Mouse (Mus musculus) spleen, adult 2 months (tissue): ENCODE measurements around the gene Dpp8. TPM values are rescaled to one million over a fixed set of nuclear protein-coding genes. Genes with fewer than 3 reads are reported as not detected.
A peak's percentile ranks its signal among the peaks of the same experiment; 100 is the strongest.
"Not testable (repeated sequence)": the region's sequence is repeated elsewhere in the genome, so short reads cannot be mapped to it uniquely, and the experiment has no call there.

Source experiments
- DNase-seq, 2 experiments: peaks; one replicate each; pipeline versions ENCODE4 v3.0.0 to v3.0.0-alpha.2; 2012 to 2021; ENCODE audit warnings: low spot score in 2 of 2, low read depth in 1 of 2
- H3K27ac ChIP-seq: fragments of 200-500 bp; 2 replicates; pipeline ENCODE4 v1.5.1; 2012; ENCODE audit warnings: low read length, inconsistent platforms; ENCODE audit not compliant: insufficient read depth
- H3K27me3 ChIP-seq: fragments of 200-500 bp; 2 replicates; pipeline ENCODE4 v1.6.1; 2012; ENCODE audit warnings: mild to moderate bottlenecking, moderate library complexity, low read length, inconsistent platforms; ENCODE audit not compliant: control insufficient read depth, insufficient read depth
- H3K36me3 ChIP-seq: fragments of 200-500 bp; 2 replicates; pipeline ENCODE4 v1.6.1; 2012; ENCODE audit warnings: mild to moderate bottlenecking, low read length, inconsistent platforms; ENCODE audit not compliant: control insufficient read depth, insufficient read depth
- H3K4me1 ChIP-seq: fragments of 200-500 bp; 2 replicates; pipeline ENCODE4 v1.6.1; 2011; ENCODE audit warnings: inconsistent platforms; ENCODE audit not compliant: control insufficient read depth, insufficient read depth, insufficient read length
- H3K4me3 ChIP-seq: fragments of 200-500 bp; 2 replicates; pipeline ENCODE4 v1.5.1; 2011; ENCODE audit warnings: mild to moderate bottlenecking, inconsistent platforms; ENCODE audit not compliant: insufficient read depth, insufficient read length; ENCODE audit errors: extremely low read depth
- CTCF ChIP-seq: fragments of 200-500 bp; IDR thresholded peaks from 2 replicates; pipeline ENCODE4 v1.5.1; 2011; ENCODE audit warnings: mild to moderate bottlenecking, inconsistent platforms; ENCODE audit not compliant: insufficient read depth, insufficient read length, insufficient replicate concordance; ENCODE audit errors: extremely low read depth
- POLR2A ChIP-seq: fragments of 200-500 bp; IDR thresholded peaks from 2 replicates; pipeline ENCODE4 v1.6.1; 2011; ENCODE audit warnings: low read depth, low read length, inconsistent platforms
- WGBS: fragments of 180-500 bp; shearing (Covaris S2); methylation state at CpG from one replicate; pipeline ENCODE4 v1.1.7; 2018; 5-methylcytosine and 5-hydroxymethylcytosine counted together
- polyA plus RNA-seq: library from polyadenylated mRNA; depleted of rRNA; stranded (reverse); fragments of >200 nt; gene quantifications from 2 replicates; pipeline ENCODE4 v1.2.3, GENCODE M21; 2012

The Dpp8 gene
- polyA plus RNA-seq, 1 experiment = 32.6 TPM

- 83% methylated on average over 3 of the region's 3 CpGs for WGBS
- peaks cover 4% of the 10 kb centered on the region; the same call in 1 of the 2 replicates for H3K4me1 ChIP-seq
- no peak for TF ChIP-seq CTCF
- no peak for TF ChIP-seq POLR2A
- H3K36me3 ChIP-seq = peaks cover 24% of the 10 kb centered on the region
- no peak for DNase-seq
- no peak overlapping the region for H3K4me3 ChIP-seq
- H3K27me3 ChIP-seq = no peaks in the 10 kb centered on the region
- no peak overlapping the region for H3K27ac ChIP-seq
These were observed 38.4 kb downstream of the Dpp8 start for GRCm38 (mm10) chr9:65070587-65070986.

GRCm38 (mm10) chr9:65073555-65073954, 41.3 kb downstream of the Dpp8 start:
- TF ChIP-seq POLR2A (no peak), CTCF (no peak)
- Histone ChIP-seq H3K4me1 (peaks cover 10% of the 10 kb centered on the region; the same call in 1 of the 2 replicates), H3K27me3 (no peaks in the 10 kb centered on the region), H3K27ac (peak overlapping the region; percentile 55), H3K4me3 (no peak overlapping the region), H3K36me3 (peaks cover 13% of the 10 kb centered on the region)
- 52% methylated on average over 9 of the region's 9 CpGs for WGBS
- no peak for DNase-seq

GRCm38 (mm10) chr9:65074251-65074650, 42.0 kb downstream of the Dpp8 start:
- no peak overlapping the region for H3K4me3 ChIP-seq
- H3K4me1 ChIP-seq = peaks cover 10% of the 10 kb centered on the region; the same call in 1 of the 2 replicates
- peaks cover 16% of the 10 kb centered on the region for H3K36me3 ChIP-seq
- no peaks in the 10 kb centered on the region for H3K27me3 ChIP-seq
- 32% methylated on average over 15 of the region's 15 CpGs for WGBS
- TF ChIP-seq POLR2A = no peak
- no peak for TF ChIP-seq CTCF
- peak overlapping the region; percentile 17 for H3K27ac ChIP-seq
- DNase-seq = peak in 1 of 2 experiments; percentile 9

GRCm38 (mm10) chr9:65074855-65075493, 42.8 kb downstream of the Dpp8 start:
- peaks cover 16% of the 10 kb centered on the region for H3K36me3 ChIP-seq
- no peaks in the 10 kb centered on the region for H3K27me3 ChIP-seq
- peaks cover 10% of the 10 kb centered on the region; the same call in 1 of the 2 replicates for H3K4me1 ChIP-seq
- H3K4me3 ChIP-seq = no peak overlapping the region
- peak overlapping the region; percentile 66 for H3K27ac ChIP-seq
- TF ChIP-seq POLR2A (no peak), CTCF (no peak)
- 20% methylated on average over 6 of the region's 6 CpGs for WGBS
- DNase-seq = peak; percentile 34 to 57

GRCm38 (mm10) chr9:65077536-65077935, 45.3 kb downstream of the Dpp8 start:
- Histone ChIP-seq H3K4me3 (no peak overlapping the region), H3K36me3 (peaks cover 21% of the 10 kb centered on the region), H3K27me3 (no peaks in the 10 kb centered on the region), H3K4me1 (peaks cover 10% of the 10 kb centered on the region; the same call in 1 of the 2 replicates), H3K27ac (no peak overlapping the region)
- no peak for DNase-seq
- no peak for TF ChIP-seq CTCF
- no peak for TF ChIP-seq POLR2A
- WGBS = 80% methylated on average over 5 of the region's 5 CpGs

- H3K4me1 ChIP-seq, DNase-seq, H3K4me3 ChIP-seq, H3K27me3 ChIP-seq, H3K27ac ChIP-seq: not testable (repeated sequence)
- WGBS = 96% methylated on average over 2 of the region's 2 CpGs
- H3K36me3 ChIP-seq = peaks cover 31% of the 10 kb centered on the region
These were observed 47.9 kb downstream of the Dpp8 start for GRCm38 (mm10) chr9:65080141-65080540.

GRCm38 (mm10) chr9:65083075-65083765, 51.0 kb downstream of the Dpp8 start:
- H3K4me3 ChIP-seq = no peak overlapping the region
- peaks cover 6% of the 10 kb centered on the region; the same call in 1 of the 2 replicates for H3K4me1 ChIP-seq
- H3K36me3 ChIP-seq = peaks cover 26% of the 10 kb centered on the region
- H3K27ac ChIP-seq = no peak overlapping the region
- 80% methylated on average over 18 of the region's 18 CpGs for WGBS
- no peaks in the 10 kb centered on the region for H3K27me3 ChIP-seq
- TF ChIP-seq POLR2A = no peak
- TF ChIP-seq CTCF = no peak
- no peak for DNase-seq
